Mouse (Mus musculus) right cerebral cortex, postnatal 10 days (tissue): Measurements from ENCODE around the gene Elmsan1.
A peak's percentile ranks its signal among the peaks of the same experiment; 100 is the strongest.

Experiments
- DNase-seq, 2 experiments: peaks; one replicate each; pipeline ENCODE4 v3.0.0; 2021; ENCODE audit warnings: low spot score in 2 of 2

Gene Elmsan1

GRCm38 (mm10) chr12:84215758-84216440 is 2.8 kb downstream of the Elmsan1 start:
- no peak for DNase-seq

DNA sequence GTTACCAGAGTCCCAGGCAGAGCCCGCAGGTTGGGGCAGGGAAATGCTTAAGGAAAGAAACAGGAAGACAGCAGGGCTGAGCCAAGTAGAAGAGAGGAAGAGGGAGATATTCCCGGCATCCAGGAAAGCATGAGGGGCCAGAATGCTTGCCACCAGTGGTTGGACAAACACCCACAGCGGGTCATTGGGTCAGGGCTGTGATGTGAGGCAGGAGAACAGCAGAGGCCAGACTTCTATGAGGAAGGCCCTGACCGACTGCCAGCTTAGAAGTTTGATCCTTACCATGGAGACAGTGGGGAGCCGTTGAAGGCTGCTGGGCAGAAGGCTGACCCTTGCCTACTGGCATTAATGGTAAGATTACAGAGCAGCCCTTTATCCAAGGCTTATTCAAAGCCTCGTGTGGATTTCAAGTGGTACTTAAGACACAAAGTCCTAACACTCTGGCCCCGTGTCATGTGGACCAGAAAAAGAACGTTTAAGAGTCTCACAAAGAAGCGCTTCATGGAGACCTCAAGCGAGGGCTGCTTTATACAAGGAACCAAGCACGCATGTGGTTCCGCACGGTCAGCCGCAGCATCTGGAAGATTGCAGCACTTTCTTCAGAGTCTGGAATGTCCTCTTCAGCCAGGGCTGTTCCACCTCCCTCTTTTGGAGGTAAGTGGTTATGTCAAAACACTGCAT is 4.0 kb downstream of the Elmsan1 start:
- DNase-seq: peak in 1 of 2 experiments; percentile 46

DNA sequence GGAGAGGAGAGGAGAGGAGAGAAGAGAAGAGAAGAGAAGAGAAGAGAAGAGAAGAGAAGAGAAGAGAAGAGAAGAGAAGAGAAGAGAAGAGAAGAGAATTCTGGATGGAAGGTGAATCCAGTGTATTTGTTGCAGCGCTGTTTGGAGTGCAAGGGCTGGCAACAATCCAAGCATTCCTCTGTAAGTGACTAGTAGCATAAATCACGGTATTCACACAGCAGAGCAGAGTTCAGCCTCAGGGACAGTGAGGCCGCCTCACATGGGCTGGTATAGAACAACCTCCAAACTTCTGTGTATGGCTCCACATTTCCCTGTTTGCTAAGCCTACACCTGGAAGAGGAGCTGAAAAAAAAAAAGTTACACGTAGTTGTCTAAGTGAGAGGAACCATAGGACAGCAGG is 6.4 kb downstream of the Elmsan1 start:
- no peak for DNase-seq

DNA sequence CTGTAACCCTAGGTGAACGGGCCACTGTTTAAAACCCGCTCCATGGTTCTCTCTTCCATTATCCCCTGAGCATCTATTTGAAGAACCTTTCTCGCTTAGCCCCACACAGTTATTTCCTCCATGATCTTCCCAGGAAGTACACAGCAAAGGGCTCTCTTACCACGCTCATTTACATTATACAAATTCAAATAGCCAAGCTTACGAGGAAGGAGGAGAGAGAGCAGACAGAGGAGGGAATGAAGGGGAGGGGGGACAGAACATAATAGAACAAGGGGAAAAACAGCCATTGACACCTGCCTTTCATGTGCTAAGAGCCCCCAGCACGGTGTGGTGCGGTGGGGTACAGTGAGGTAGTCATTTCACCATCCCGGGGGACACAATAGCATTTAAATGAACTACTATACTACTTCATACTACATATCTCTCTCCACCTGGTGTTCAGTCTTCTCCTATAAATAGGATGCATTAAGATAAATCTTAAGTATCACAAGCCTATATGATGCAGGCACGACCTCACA is 7.6 kb downstream of the Elmsan1 start:
- DNase-seq: no peak

GRCm38 (mm10) chr12:84210288-84210687 is 8.4 kb downstream of the Elmsan1 start:
- DNase-seq: no peak

DNA sequence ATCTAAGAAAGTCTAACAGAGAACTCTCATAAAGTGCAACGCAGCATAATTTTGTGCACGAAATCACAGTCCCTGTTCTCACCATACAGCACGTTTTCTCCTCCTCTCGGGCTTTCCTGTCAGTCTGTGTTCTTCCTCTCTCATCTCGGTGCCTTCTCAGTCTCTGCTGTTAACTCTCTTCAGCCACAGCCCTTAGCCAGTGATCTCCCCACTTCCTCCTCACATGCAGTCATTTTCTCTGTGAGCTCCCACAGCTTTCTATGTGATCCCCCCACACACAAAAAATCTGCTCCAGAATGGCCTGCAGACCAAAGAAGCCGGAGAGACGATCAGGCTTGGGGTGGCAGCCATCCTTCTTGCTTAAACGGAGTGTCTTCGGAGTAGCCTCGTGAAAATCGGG is 9.6 kb downstream of the Elmsan1 start:
- no peak for DNase-seq

DNA sequence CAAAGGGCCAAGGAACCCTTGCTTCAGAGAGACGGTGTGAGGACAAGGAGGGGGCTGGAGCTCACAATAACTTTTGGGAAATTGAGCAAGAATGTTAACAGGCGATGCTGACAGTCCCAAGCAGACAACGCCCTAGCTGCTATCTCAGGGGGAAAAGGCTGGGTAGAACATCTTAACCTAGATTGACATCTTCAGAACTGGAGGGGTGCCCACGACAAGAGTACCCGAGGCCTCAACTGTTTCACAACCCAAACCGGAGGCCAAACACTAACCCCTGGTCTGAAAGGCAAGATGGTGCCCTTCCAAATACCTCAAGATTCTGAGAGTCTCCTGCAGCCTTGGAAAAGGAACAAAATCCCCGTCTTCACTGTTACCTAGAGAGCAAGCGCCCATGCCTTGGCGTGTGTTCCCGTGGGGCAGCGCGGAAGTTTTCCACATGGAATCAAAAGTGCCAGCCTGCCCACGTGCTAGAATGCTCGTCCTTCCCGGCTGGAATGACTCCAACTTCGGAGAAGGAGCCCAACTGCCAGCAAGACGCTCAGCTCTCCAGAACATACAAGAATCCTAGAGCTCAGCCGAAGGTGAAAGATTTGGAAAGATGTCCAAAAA is 11.4 kb downstream of the Elmsan1 start:
- DNase-seq: peak; percentile 54 to 72

DNA sequence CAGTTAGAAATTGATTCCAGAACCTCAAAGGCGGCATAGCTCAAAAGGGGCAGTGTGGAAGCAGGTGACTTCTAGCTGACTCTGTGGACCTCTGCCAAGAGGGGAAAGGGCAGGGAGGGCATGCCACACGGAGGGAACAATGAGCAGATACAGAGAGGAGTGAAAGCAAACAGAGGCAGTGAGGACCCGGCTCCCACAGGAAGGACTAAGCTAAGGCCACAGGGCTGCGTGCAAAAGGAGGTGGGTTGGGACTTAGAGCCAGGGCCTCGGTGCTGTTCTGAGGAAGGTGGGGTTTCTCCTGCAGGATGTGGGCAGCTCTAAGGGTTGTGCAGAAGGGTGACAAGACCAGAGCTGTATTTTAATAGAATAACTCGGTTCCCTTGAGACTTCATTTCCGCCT is 12.2 kb downstream of the Elmsan1 start:
- DNase-seq: no peak

DNA sequence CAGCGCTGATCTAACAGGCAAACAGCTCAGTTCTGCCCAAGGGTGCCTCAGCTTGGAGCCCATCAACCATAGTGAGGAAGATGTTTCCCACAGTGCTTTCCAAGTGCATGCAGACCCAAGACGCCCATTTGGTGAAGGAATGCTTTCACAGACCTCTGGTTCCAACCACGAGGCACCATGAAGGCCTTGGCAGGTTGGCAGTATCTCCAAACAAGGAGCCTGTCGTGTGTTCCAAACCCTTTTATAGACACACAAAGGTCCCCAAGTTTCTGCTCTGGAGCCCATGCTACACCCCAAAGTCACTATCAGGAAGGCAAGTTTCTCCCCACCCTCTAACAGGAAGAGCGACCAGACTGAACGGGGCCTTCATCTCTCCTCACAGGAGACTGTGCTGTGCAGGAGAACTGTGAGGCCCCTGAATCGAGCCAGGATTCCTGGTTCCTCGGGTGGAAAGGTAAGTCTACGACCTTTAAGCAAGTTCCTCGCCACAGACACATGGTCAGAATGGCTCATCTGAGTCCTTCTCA is 13.0 kb downstream of the Elmsan1 start:
- no peak for DNase-seq

DNA sequence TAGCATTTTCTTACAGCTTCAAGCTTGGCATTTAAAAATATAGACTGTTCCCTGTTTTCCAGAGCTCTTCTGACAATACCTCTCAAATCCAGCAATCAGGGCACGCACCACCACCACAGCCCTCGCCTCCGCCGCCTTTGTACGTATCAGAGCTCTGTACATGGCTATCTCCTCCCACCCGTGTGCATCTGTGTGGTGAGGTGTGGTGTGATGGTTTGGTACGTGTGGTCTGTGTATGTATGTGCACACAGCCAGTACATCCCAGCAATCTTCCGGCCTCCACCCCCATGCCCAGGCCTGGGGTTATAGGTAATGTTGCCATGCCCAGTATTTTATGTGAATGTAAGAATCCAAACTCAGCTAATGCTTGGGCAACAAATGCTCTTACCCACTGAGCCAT is 14.0 kb downstream of the Elmsan1 start:
- DNase-seq: no peak

DNA sequence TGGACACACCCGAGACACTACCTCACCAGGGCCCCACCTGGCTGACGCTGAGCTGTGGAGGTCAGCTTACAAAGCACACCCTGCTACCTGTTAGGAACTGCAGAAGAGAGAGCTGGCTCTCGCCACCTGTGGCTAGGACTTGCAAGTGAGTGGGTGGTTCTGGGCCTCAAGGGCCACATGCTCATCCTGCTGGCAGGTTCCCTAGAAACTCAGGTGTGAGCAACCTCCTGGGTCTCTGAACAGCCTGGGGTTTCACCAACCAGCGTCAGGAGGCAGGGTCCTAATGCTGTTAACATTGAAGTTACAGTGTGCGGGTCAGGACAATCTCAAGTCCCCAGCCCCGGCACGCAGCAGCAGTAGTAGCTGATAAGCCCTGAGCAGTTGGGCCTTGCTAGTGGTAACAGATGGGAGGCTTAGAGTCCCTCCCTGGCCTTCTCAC is 14.9 kb downstream of the Elmsan1 start:
- DNase-seq: no peak

DNA sequence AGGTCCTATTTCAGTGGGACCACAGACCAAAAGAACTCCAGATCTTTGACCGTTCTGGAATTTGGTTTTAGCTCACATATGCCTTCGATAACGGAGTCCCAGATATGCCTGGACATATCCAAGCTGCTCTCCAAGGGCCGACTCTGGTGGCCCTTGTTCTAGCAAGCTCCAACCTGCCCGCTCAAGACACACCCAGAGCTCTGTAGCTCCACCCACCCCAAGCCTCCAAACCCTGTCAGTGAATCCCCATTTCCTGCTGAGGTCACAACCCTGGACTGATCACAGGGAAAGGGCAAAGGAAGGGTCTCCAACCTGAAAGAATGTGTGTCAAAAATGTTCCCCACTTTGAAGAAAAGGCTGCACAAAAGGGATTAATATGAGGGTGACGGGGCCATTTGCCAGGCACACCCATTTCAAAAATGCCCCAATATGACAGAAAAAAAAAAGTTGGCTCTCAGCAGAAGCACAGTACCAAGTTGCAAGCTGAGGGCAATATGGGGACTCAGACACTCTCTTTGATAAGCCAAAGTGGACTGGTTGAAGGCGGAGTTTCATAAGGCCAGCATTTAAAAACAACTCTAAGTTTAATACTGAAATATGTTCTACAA is 15.4 kb downstream of the Elmsan1 start:
- DNase-seq: no peak

GRCm38 (mm10) chr12:84202561-84202960 is 16.1 kb downstream of the Elmsan1 start:
- no peak for DNase-seq

GRCm38 (mm10) chr12:84201686-84202484 is 16.8 kb downstream of the Elmsan1 start:
- DNase-seq: no peak

GRCm38 (mm10) chr12:84201222-84201621 is 17.5 kb downstream of the Elmsan1 start:
- DNase-seq: no peak

DNA sequence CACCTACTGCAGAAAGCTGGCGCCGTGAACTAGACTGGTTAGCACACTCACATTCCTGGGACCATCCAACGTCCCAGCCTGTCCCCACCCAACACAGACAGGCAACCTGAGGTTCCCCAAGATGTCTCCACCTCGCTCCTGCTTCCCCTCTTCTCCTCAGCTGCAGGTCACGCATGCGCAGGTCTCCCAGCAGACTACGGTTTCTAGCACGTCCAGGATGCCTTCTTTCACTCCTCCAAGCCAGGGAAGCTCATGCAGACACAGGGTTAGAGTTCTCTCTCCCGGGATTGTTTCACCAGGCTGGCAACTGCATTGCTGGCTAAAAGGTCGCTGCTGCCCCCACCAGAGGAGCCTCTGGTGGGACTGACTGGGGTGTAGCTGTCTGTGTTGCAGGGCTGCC is 19.8 kb downstream of the Elmsan1 start:
- no peak for DNase-seq

GRCm38 (mm10) chr12:84198076-84198679 is 20.5 kb downstream of the Elmsan1 start:
- DNase-seq: no peak

GRCm38 (mm10) chr12:84195195-84195594 is 23.5 kb downstream of the Elmsan1 start:
- DNase-seq: no peak

DNA sequence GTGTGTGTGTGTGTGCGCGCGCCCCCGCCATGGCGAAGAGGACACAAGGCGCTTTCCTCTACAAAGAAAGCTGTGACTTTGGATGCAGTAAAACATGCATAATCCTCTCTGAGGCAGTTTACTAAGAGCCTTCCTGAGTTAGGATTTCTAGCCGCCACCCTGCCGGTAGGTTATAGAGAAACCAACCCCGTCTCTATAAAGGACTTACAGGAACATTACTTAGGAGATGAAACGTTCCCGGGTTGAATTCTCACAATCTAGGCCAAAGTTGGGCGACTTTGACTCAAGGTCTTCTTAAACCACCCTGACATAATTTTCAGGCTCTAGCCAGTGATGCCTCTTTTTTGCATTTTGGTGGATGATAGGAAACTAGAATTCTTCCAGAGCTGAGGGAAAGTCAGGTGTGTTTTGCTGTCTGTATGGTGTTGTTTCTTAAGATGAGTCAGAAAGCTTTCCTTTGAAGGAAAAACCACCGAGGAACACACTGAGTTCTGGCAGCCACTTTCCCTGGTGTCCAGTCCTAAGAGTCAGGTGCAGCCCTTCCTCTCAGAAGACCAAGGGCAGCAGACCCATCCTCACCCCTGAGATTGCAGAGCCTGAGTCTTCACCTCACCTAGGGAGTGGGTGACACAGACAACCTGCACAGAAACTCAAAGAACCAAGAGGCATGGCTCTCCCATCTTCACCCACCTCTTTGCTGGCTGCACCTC is 24.1 kb downstream of the Elmsan1 start:
- no peak for DNase-seq
